In genomic region chr12:69191396-69191795, GRCm38 (mm10) we compare ENCODE assay signal across 21 mouse cellular contexts. TPM values are rescaled to one million over a fixed set of nuclear protein-coding genes. Genes with fewer than 3 reads are reported as not detected.
DNase-seq lines count a peak whose midpoint lies in the region; ATAC-seq lines count a peak whose summit lies in the region.
"Had no signal": no experiment of that assay in that cellular context is flagged by ENCODE, and none has a peak within 500 bp of the region (broad histone marks: within the 10 kb centered on the region; RNA-seq: fewer than 3 reads in every experiment).

No protein-coding gene starts in this region.

- no peaks in the 10 kb centered on the region for H3K27me3 ChIP-seq in midbrain, embryonic 11.5 days (ENCODE audit: control insufficient read depth, insufficient read depth, low read length)
- H3K27me3 ChIP-seq in midbrain, embryonic 14.5 days (ENCODE audit: control insufficient read depth, insufficient read depth, low read length) = no peaks in the 10 kb centered on the region
- H3K27me3 ChIP-seq in limb, embryonic 10.5 days (ENCODE audit: low read depth, poor library complexity, severe bottlenecking) = no peaks in the 10 kb centered on the region
- H3K27me3 ChIP-seq: CH12.LX, Patski had no signal

- no peak overlapping the region for H3K4me3 ChIP-seq in midbrain, embryonic 11.5 days (ENCODE audit: low read depth, low read length)
- H3K4me3 ChIP-seq in midbrain, embryonic 14.5 days (replicated peaks; ENCODE audit: low read depth, low read length) = no peak overlapping the region
- H3K4me3 ChIP-seq in limb, embryonic 10.5 days = no peak overlapping the region

- peaks cover 8% of the 10 kb centered on the region; the same call in 1 of the 2 replicates for H3K4me1 ChIP-seq in midbrain, embryonic 11.5 days (ENCODE audit: control insufficient read depth, insufficient read depth, low read length)
- H3K4me1 ChIP-seq in midbrain, embryonic 14.5 days (ENCODE audit: control insufficient read depth, insufficient read depth, low read length) = peaks cover 14% of the 10 kb centered on the region
- H3K4me1 ChIP-seq in limb, embryonic 10.5 days = peaks cover 10% of the 10 kb centered on the region; the same call in 1 of the 2 replicates

- 91% methylated on average over 5 of the region's 5 CpGs for WGBS in midbrain, embryonic 11.5 days
- 95% methylated on average over 5 of the region's 5 CpGs for WGBS in midbrain, embryonic 14.5 days
- WGBS in limb, embryonic 10.5 days = 88% methylated on average over 5 of the region's 5 CpGs

- H3K9ac ChIP-seq in midbrain, embryonic 11.5 days (ENCODE audit: low read length) = no peak overlapping the region
- H3K9ac ChIP-seq in midbrain, embryonic 14.5 days (replicated peaks; ENCODE audit: low read length) = no peak overlapping the region

- no peak for ATAC-seq in midbrain, embryonic 11.5 days (ENCODE audit: low FRiP score)
- ATAC-seq in midbrain, embryonic 14.5 days (ENCODE audit: low FRiP score, low TSS enrichment) = no peak
- ATAC-seq: activated CD4-positive, CD25-positive, alpha-beta regulatory T cell, adult 4 months; CD4-positive, CD25-positive, alpha-beta regulatory T cell, adult 4 months; Patski had no signal

- peak; percentile 73 for DNase-seq in heart, adult 11 months
- DNase-seq in heart, adult 18-20 months = no peak
- DNase-seq in midbrain, embryonic 11.5 days (ENCODE audit: low spot score, missing footprints) = peak; percentile 69
- DNase-seq in midbrain, embryonic 14.5 days = no peak
- peak; percentile 24 for DNase-seq in limb, embryonic 10.5 days (ENCODE audit: low spot score)
- no peak for DNase-seq in right cerebral cortex, postnatal 4 days
- DNase-seq: adrenal gland, adult 2 months; adrenal gland, adult 8-10 months; adrenal gland, postnatal 10 days; adrenal gland, postnatal 14 days; adrenal gland, postnatal 25 days; adrenal gland, postnatal 36 days; B cell, adult 2 months; cerebellum, adult 11 months; cerebellum, adult 11-12 months; cerebellum, adult 18-20 months had no signal

- no peak overlapping the region for H3K4me2 ChIP-seq in midbrain, embryonic 11.5 days
- no peak overlapping the region for H3K4me2 ChIP-seq in midbrain, embryonic 14.5 days (ENCODE audit: low read length)

- 0 out of 2 replicates have a peak, but pooled peaks cover 10% of the 10 kb centered on the region for H3K36me3 ChIP-seq in midbrain, embryonic 11.5 days (ENCODE audit: control insufficient read depth, insufficient read depth, low read length)
- peaks cover 21% of the 10 kb centered on the region for H3K36me3 ChIP-seq in midbrain, embryonic 14.5 days (ENCODE audit: control insufficient read depth, insufficient read depth, low read length)
- peaks cover 57% of the 10 kb centered on the region for H3K36me3 ChIP-seq in limb, embryonic 10.5 days

- H3K27ac ChIP-seq in midbrain, embryonic 11.5 days (ENCODE audit: low read depth, low read length) = no peak overlapping the region
- H3K27ac ChIP-seq in midbrain, embryonic 14.5 days (replicated peaks; ENCODE audit: low read depth, low read length) = no peak overlapping the region
- no peak overlapping the region for H3K27ac ChIP-seq in limb, embryonic 10.5 days

- no peaks in the 10 kb centered on the region for H3K9me3 ChIP-seq in midbrain, embryonic 11.5 days (ENCODE audit: control insufficient read depth, low read length)
- H3K9me3 ChIP-seq in midbrain, embryonic 14.5 days (ENCODE audit: control insufficient read depth, low read length) = no peaks in the 10 kb centered on the region
- H3K9me3 ChIP-seq in limb, embryonic 10.5 days (replicated peaks) = no peaks in the 10 kb centered on the region
- H3K9me3 ChIP-seq: G1E had no signal

RNA-seq across cellular contexts. Expression of gene Gm49383, which starts 5.5 kb away (rescaled TPM):
- total RNA-seq in heart, adult 18-20 months (2021) = 1 to 10 TPM; 2.8 to 3.1 TPM
- 37.6 and 38.9 TPM in 2 replicates for polyA plus RNA-seq in midbrain, embryonic 11.5 days (2014; fragmentation: Nextera tagmentation; extraction: Ambion mirVana)
- polyA plus RNA-seq in midbrain, embryonic 14.5 days (2014; fragmentation: Nextera tagmentation; extraction: Ambion mirVana) = 12.7 and 15.0 TPM in 2 replicates
- 54.8 and 61.0 TPM in 2 replicates for polyA plus RNA-seq in limb, embryonic 10.5 days (2016; fragmentation: Nextera tagmentation; extraction: Ambion mirVana)

RNA-seq across cellular contexts. Expression of gene Dnaaf2, which starts 6.8 kb away (rescaled TPM):
- under 1 TPM; 0.57 to 0.65 TPM for total RNA-seq in heart, adult 18-20 months (2021)
- polyA plus RNA-seq in midbrain, embryonic 11.5 days (2014; fragmentation: Nextera tagmentation; extraction: Ambion mirVana) = 12.4 and 13.3 TPM in 2 replicates
- polyA plus RNA-seq in midbrain, embryonic 14.5 days (2014; fragmentation: Nextera tagmentation; extraction: Ambion mirVana) = 7.0 and 7.6 TPM in 2 replicates
- polyA plus RNA-seq in limb, embryonic 10.5 days (2016; fragmentation: Nextera tagmentation; extraction: Ambion mirVana) = 16.7 and 17.0 TPM in 2 replicates

RNA-seq across cellular contexts. Expression of gene Mgat2, which starts 7.4 kb away (rescaled TPM):
- 10 to 100 TPM; 18.6 to 20.2 TPM for total RNA-seq in heart, adult 18-20 months (2021)
- polyA plus RNA-seq in midbrain, embryonic 11.5 days (2014; fragmentation: Nextera tagmentation; extraction: Ambion mirVana) = 34.5 and 35.7 TPM in 2 replicates
- 37.6 and 39.9 TPM in 2 replicates for polyA plus RNA-seq in midbrain, embryonic 14.5 days (2014; fragmentation: Nextera tagmentation; extraction: Ambion mirVana)
- 35.4 and 37.9 TPM in 2 replicates for polyA plus RNA-seq in limb, embryonic 10.5 days (2016; fragmentation: Nextera tagmentation; extraction: Ambion mirVana)

RNA-seq across cellular contexts. Expression of gene Rpl36al, which starts 7.5 kb away (rescaled TPM):
- total RNA-seq in heart, adult 18-20 months (2021) = 100 to 1,000 TPM; 219 to 228 TPM
- polyA plus RNA-seq in midbrain, embryonic 11.5 days (2014; fragmentation: Nextera tagmentation; extraction: Ambion mirVana) = 470 and 474 TPM in 2 replicates
- 340 and 383 TPM in 2 replicates for polyA plus RNA-seq in midbrain, embryonic 14.5 days (2014; fragmentation: Nextera tagmentation; extraction: Ambion mirVana)
- 536 and 653 TPM in 2 replicates for polyA plus RNA-seq in limb, embryonic 10.5 days (2016; fragmentation: Nextera tagmentation; extraction: Ambion mirVana)

RNA-seq across cellular contexts. Expression of gene Gm49384, which starts 12.7 kb away (rescaled TPM):
- total RNA-seq in heart, adult 18-20 months (2021) = 1 to 10 TPM; 1.7 to 2.5 TPM
- 39.9 and 40.8 TPM in 2 replicates for polyA plus RNA-seq in midbrain, embryonic 11.5 days (2014; fragmentation: Nextera tagmentation; extraction: Ambion mirVana)
- polyA plus RNA-seq in midbrain, embryonic 14.5 days (2014; fragmentation: Nextera tagmentation; extraction: Ambion mirVana) = 11.7 and 13.8 TPM in 2 replicates
- 53.5 and 55.2 TPM in 2 replicates for polyA plus RNA-seq in limb, embryonic 10.5 days (2016; fragmentation: Nextera tagmentation; extraction: Ambion mirVana)
- polyA plus RNA-seq: adrenal gland, adult 2 months; G1E had no signal

Comparison
In these comparisons a context has a peak if more than half of its experiments do, and no peak if none do; other contexts are left out.
1. DNase-seq: peak in heart, adult 11 months (single experiment), midbrain, embryonic 11.5 days (single experiment) and limb, embryonic 10.5 days (single experiment); none in heart, adult 18-20 months (0 of 2), midbrain, embryonic 14.5 days (single experiment) and right cerebral cortex, postnatal 4 days (single experiment).